Mouse (Mus musculus): ENCODE measurements around the gene Dnah17.

GRCm38 (mm10) chr11:117979388-117979787 lies 151.0 kb downstream of the Dnah17 start:
- TF ChIP-seq POLR2A (IDR thresholded peaks at IDR 0.05; ENCODE audit: insufficient read depth, low read depth, low read length) (no peak), CTCF (IDR thresholded peaks at IDR 0.05) (no peak)

All from heart, adult 2 months (tissue).